Mouse (Mus musculus): Measurements from ENCODE around the gene Fsd2. TPM values are rescaled to one million over a fixed set of nuclear protein-coding genes. Genes with fewer than 3 reads are reported as not detected.

The Fsd2 gene
- polyA plus RNA-seq, 1 experiment from 2014 or later, result 0.27 TPM

DNA sequence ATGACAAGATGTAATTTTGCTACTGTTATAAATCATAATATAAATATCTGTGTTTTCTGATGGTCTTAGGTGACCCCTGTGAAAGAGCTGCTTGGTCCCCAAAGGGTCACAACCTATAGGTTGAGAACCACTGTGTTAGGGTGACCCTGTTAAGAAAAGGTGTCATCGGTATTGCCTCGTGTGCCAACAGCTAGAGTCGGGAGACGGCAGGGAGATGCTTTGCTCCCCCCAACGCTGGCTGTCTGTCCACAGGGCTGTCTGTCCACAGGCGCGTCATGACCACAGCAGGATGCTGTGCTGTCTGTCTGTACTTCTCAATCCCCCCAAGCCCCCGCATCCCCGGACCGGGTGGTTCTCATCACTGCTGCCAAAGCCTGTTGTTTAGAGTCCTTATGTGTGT lies 8.9 kb upstream of the Fsd2 start:
- H3K36me3 ChIP-seq (ENCODE audit: insufficient read depth, low read length), result peaks cover 18% of the 10 kb centered on the region
- no peak overlapping the region for H3K27ac ChIP-seq (ENCODE audit: low read length)
- no peaks in the 10 kb centered on the region for H3K27me3 ChIP-seq (ENCODE audit: insufficient read depth, low read length)
- H3K4me2 ChIP-seq (replicated peaks; ENCODE audit: low read depth, low read length), result no peak overlapping the region
- H3K4me1 ChIP-seq (ENCODE audit: insufficient read depth, low read length), result peaks cover 10% of the 10 kb centered on the region; the same call in 1 of the 2 replicates
- no peak for ATAC-seq (ENCODE audit: low FRiP score, low TSS enrichment)
- no peak overlapping the region for H3K4me3 ChIP-seq (ENCODE audit: low read length)
- H3K9ac ChIP-seq (replicated peaks; ENCODE audit: low read length), result no peak overlapping the region
- WGBS, result 93% methylated on average over 10 of the region's 10 CpGs
- no peaks in the 10 kb centered on the region for H3K9me3 ChIP-seq (ENCODE audit: low read length)

DNA sequence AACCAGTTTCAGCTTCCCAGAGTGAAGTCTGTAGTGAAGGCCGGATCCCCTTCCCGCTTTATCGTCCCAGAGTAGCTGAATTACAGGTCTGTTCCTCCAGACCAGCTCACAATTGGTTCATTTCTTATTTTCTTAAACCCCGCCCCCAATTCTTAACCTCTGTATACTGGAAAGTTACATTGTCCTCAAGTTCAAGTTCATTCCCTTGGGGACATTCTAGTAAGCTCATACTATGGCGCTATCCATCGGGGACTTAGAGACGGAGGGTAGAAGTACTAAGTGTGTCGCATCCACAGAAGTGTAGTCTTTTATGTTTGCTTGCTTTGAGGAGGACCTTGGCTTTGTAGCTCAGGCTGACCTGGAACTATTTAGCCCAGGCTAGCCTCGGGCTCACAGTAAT lies 7.1 kb upstream of the Fsd2 start:
- Histone ChIP-seq H3K36me3 (ENCODE audit: insufficient read depth, low read length) (peaks cover 12% of the 10 kb centered on the region), H3K4me2 (replicated peaks; ENCODE audit: low read depth, low read length) (no peak overlapping the region), H3K9me3 (ENCODE audit: low read length) (no peaks in the 10 kb centered on the region), H3K4me3 (ENCODE audit: low read length) (no peak overlapping the region), H3K4me1 (ENCODE audit: insufficient read depth, low read length) (peaks cover 10% of the 10 kb centered on the region; the same call in 1 of the 2 replicates), H3K27ac (ENCODE audit: low read length) (no peak overlapping the region), H3K9ac (replicated peaks; ENCODE audit: low read length) (no peak overlapping the region), H3K27me3 (ENCODE audit: insufficient read depth, low read length) (no peaks in the 10 kb centered on the region)
- ATAC-seq (ENCODE audit: low FRiP score, low TSS enrichment), result no peak
- 94% methylated on average over 9 of the region's 9 CpGs for WGBS

DNA sequence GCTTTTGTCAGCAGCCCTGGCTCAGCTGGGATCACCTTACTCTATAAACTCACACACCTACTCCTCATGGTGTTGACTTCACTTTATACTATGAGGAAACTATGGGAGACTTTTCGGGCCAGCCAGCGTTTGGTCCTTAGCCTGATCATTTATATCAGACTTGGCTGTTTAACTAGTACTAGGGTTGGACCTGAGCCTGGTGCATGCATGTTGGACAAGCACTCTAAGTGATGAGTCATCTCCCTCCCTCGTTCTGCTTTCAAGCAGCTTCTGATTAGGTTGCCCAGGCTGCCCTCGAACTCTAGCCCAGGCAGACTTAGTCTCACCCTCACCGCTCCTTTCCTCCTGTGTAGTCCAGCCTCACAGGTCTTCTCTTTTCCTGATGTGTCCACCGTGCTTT lies 6.7 kb upstream of the Fsd2 start:
- no peak overlapping the region for H3K9ac ChIP-seq (replicated peaks; ENCODE audit: low read length)
- no peak overlapping the region for H3K27ac ChIP-seq (ENCODE audit: low read length)
- H3K4me2 ChIP-seq (replicated peaks; ENCODE audit: low read depth, low read length), result no peak overlapping the region
- no peak overlapping the region for H3K4me3 ChIP-seq (ENCODE audit: low read length)
- H3K36me3 ChIP-seq (ENCODE audit: insufficient read depth, low read length), result peaks cover 9% of the 10 kb centered on the region
- peaks cover 10% of the 10 kb centered on the region; the same call in 1 of the 2 replicates for H3K4me1 ChIP-seq (ENCODE audit: insufficient read depth, low read length)
- WGBS, result 91% methylated on average over 6 of the region's 6 CpGs
- no peak for ATAC-seq (ENCODE audit: low FRiP score, low TSS enrichment)
- H3K27me3 ChIP-seq (ENCODE audit: insufficient read depth, low read length), result no peaks in the 10 kb centered on the region
- H3K9me3 ChIP-seq (ENCODE audit: low read length), result no peaks in the 10 kb centered on the region

- H3K27ac ChIP-seq (ENCODE audit: low read length), result no peak overlapping the region
- no peaks in the 10 kb centered on the region for H3K9me3 ChIP-seq (ENCODE audit: low read length)
- peaks cover 10% of the 10 kb centered on the region; the same call in 1 of the 2 replicates for H3K4me1 ChIP-seq (ENCODE audit: insufficient read depth, low read length)
- H3K4me2 ChIP-seq (replicated peaks; ENCODE audit: low read depth, low read length), result peak overlapping the region; percentile 68
- H3K4me3 ChIP-seq (ENCODE audit: low read length), result peak overlapping the region; percentile 83
- WGBS, result 58% methylated on average over 6 of the region's 6 CpGs
- no peak for ATAC-seq (ENCODE audit: low FRiP score, low TSS enrichment)
- H3K27me3 ChIP-seq (ENCODE audit: insufficient read depth, low read length), result no peaks in the 10 kb centered on the region
- peaks cover 5% of the 10 kb centered on the region; the same call in 1 of the 2 replicates for H3K36me3 ChIP-seq (ENCODE audit: insufficient read depth, low read length)
- no peak overlapping the region for H3K9ac ChIP-seq (replicated peaks; ENCODE audit: low read length)
These were observed 6.0 kb upstream of the Fsd2 start for GRCm38 (mm10) chr7:81572610-81573268.

GRCm38 (mm10) chr7:81571941-81572441 lies 5.2 kb upstream of the Fsd2 start:
- peak overlapping the region; percentile 83 for H3K9ac ChIP-seq (replicated peaks; ENCODE audit: low read length)
- H3K4me2 ChIP-seq (replicated peaks; ENCODE audit: low read depth, low read length), result peak overlapping the region; percentile 68
- H3K4me3 ChIP-seq (ENCODE audit: low read length), result peak overlapping the region; percentile 83
- H3K27me3 ChIP-seq (ENCODE audit: insufficient read depth, low read length), result no peaks in the 10 kb centered on the region
- H3K36me3 ChIP-seq (ENCODE audit: insufficient read depth, low read length), result peaks cover 5% of the 10 kb centered on the region; the same call in 1 of the 2 replicates
- no peak for ATAC-seq (ENCODE audit: low FRiP score, low TSS enrichment)
- 14% methylated on average over 15 of the region's 15 CpGs for WGBS
- peak overlapping the region; percentile 94 for H3K27ac ChIP-seq (ENCODE audit: low read length)
- no peaks in the 10 kb centered on the region for H3K9me3 ChIP-seq (ENCODE audit: low read length)
- peaks cover 10% of the 10 kb centered on the region; the same call in 1 of the 2 replicates for H3K4me1 ChIP-seq (ENCODE audit: insufficient read depth, low read length)

DNA sequence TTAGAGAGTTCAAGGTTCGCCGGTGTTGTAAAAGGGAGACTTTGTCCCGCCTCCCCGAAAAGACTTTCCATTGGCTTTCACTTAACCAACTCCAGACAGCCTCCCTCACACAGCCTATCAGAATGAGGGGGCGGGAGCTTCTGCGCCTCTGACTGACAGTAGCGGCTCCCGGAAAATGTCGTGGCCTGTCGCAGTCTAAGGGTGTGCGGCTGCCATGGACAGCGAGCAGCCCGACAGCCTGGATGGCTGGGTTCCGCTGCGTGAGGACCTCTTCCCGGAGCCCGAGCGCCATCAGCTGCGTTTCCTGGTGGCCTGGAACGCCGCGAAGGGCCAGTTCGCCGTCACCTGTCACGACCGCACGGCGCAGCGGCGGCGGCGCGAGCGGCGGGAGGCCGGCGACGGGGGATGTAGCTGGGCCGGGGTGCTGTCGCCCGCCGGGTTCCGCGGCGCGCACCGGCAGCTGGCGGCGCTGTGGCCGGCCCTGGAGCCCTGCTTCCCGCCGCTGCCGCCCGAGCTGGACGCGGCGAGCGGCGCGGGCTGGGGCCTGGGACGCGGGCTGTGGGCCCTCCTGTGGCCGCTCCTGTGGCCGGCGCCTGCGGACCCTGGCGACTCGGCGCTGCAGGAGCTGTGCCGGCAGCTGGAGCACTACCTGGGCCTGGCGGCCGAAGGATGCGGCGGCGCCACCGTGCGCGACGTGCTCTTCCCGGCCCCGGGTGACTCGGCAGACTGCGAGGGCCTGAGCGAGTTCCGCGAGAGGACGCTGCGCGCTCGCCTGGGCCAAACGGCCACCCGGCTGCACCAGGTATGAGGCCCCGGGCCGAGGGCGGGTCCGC lies 4.6 kb upstream of the Fsd2 start, which contains the start of gene Whamm:
Gene Whamm (plus strand): TSS at position 159 of the 833 bp plus-strand sequence.
- H3K9ac ChIP-seq (replicated peaks; ENCODE audit: low read length), result peak within 1 kb of the TSS; percentile 83
- peak within 1 kb of the TSS; percentile 68 for H3K4me2 ChIP-seq (replicated peaks; ENCODE audit: low read depth, low read length)
- H3K4me1 ChIP-seq (ENCODE audit: insufficient read depth, low read length), result peaks cover 10% of the 10 kb centered on the region; the same call in 1 of the 2 replicates
- H3K27ac ChIP-seq (ENCODE audit: low read length), result peak within 1 kb of the TSS; percentile 94
- under 1% methylated on average over 69 of the region's 96 CpGs for WGBS
- peaks cover 5% of the 10 kb centered on the region; the same call in 1 of the 2 replicates for H3K36me3 ChIP-seq (ENCODE audit: insufficient read depth, low read length)
- ATAC-seq (ENCODE audit: low FRiP score, low TSS enrichment), result peak; percentile 100
- peak within 1 kb of the TSS; percentile 83 for H3K4me3 ChIP-seq (ENCODE audit: low read length)
- H3K27me3 ChIP-seq (ENCODE audit: insufficient read depth, low read length), result no peaks in the 10 kb centered on the region
- no peaks in the 10 kb centered on the region for H3K9me3 ChIP-seq (ENCODE audit: low read length)

GRCm38 (mm10) chr7:81570752-81571107 lies 4.0 kb upstream of the Fsd2 start:
- peaks cover 5% of the 10 kb centered on the region; the same call in 1 of the 2 replicates for H3K36me3 ChIP-seq (ENCODE audit: insufficient read depth, low read length)
- H3K4me2 ChIP-seq (replicated peaks; ENCODE audit: low read depth, low read length), result peak overlapping the region; percentile 68
- no peak overlapping the region for H3K27ac ChIP-seq (ENCODE audit: low read length)
- ATAC-seq (ENCODE audit: low FRiP score, low TSS enrichment), result no peak
- no peaks in the 10 kb centered on the region for H3K27me3 ChIP-seq (ENCODE audit: insufficient read depth, low read length)
- WGBS, result 4% methylated on average over 5 of the region's 5 CpGs
- peaks cover 10% of the 10 kb centered on the region; the same call in 1 of the 2 replicates for H3K4me1 ChIP-seq (ENCODE audit: insufficient read depth, low read length)
- H3K4me3 ChIP-seq (ENCODE audit: low read length), result peak overlapping the region; percentile 83
- no peak overlapping the region for H3K9ac ChIP-seq (replicated peaks; ENCODE audit: low read length)
- no peaks in the 10 kb centered on the region for H3K9me3 ChIP-seq (ENCODE audit: low read length)

- peaks cover 10% of the 10 kb centered on the region; the same call in 1 of the 2 replicates for H3K4me1 ChIP-seq (ENCODE audit: insufficient read depth, low read length)
- H3K36me3 ChIP-seq (ENCODE audit: insufficient read depth, low read length), result peaks cover 5% of the 10 kb centered on the region; the same call in 1 of the 2 replicates
- 90% methylated on average over 3 of the region's 3 CpGs for WGBS
- ATAC-seq (ENCODE audit: low FRiP score, low TSS enrichment), result no peak
- H3K9me3 ChIP-seq (ENCODE audit: low read length), result no peaks in the 10 kb centered on the region
- no peak overlapping the region for H3K27ac ChIP-seq (ENCODE audit: low read length)
- H3K27me3 ChIP-seq (ENCODE audit: insufficient read depth, low read length), result no peaks in the 10 kb centered on the region
- no peak overlapping the region for H3K9ac ChIP-seq (replicated peaks; ENCODE audit: low read length)
- no peak overlapping the region for H3K4me2 ChIP-seq (replicated peaks; ENCODE audit: low read depth, low read length)
- H3K4me3 ChIP-seq (ENCODE audit: low read length), result no peak overlapping the region
These were observed 3.5 kb upstream of the Fsd2 start for GRCm38 (mm10) chr7:81570271-81570670.

DNA sequence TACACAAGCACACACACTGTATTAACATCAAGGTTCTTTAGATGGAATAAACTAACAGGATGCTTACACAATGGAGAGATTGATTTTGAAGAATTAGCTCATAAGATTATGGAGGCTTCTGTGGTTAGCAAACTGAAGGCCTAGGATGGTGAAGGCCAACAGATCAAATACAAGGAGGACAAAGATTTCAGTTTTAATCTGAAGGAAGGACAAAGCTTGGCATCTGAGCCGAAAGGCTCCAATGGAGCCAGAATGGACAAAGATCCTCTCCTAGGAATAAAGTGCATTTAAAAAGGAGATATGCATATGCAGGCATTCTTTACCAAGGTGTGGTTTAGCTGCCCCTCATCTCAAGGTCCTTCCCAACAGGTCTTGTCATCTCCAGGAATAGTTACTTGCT lies 3.1 kb upstream of the Fsd2 start:
- peaks cover 10% of the 10 kb centered on the region; the same call in 1 of the 2 replicates for H3K4me1 ChIP-seq (ENCODE audit: insufficient read depth, low read length)
- no peak for ATAC-seq (ENCODE audit: low FRiP score, low TSS enrichment)
- no peak overlapping the region for H3K9ac ChIP-seq (replicated peaks; ENCODE audit: low read length)
- H3K36me3 ChIP-seq (ENCODE audit: insufficient read depth, low read length), result peaks cover under 1% of the 10 kb centered on the region; the same call in 1 of the 2 replicates
- H3K4me2 ChIP-seq (replicated peaks; ENCODE audit: low read depth, low read length), result no peak overlapping the region
- no peak overlapping the region for H3K27ac ChIP-seq (ENCODE audit: low read length)
- 96% methylated on average over 1 of the region's 1 CpGs for WGBS
- no peaks in the 10 kb centered on the region for H3K27me3 ChIP-seq (ENCODE audit: insufficient read depth, low read length)
- no peak overlapping the region for H3K4me3 ChIP-seq (ENCODE audit: low read length)
- H3K9me3 ChIP-seq (ENCODE audit: low read length), result no peaks in the 10 kb centered on the region

All from kidney, embryonic 16.5 days (tissue).